Mouse (Mus musculus) left cerebral cortex, postnatal 10 days (tissue): ENCODE measurements around the gene F10. TPM values are rescaled to one million over a fixed set of nuclear protein-coding genes. Genes with fewer than 3 reads are reported as not detected.
"Not testable (repeated sequence)": the region's sequence is repeated elsewhere in the genome, so short reads cannot be mapped to it uniquely, and the experiment has no call there.

Experiments used
- DNase-seq, 2 experiments: peaks; one replicate each; pipeline ENCODE4 v3.0.0; 2021 to 2022; ENCODE audit warnings: low spot score in 2 of 2, mixed read lengths in 1 of 2; ENCODE audit errors: extremely low spot score in 1 of 2
- intact Hi-C: fragments of 180-260 bp; cut with DNase I; formaldehyde crosslinking; loops from one replicate; pipeline ENCODE4 v1.15.1; 2025
- total RNA-seq, 2 experiments: library from RNA; stranded (reverse); gene quantifications; 2 replicates each; pipeline ENCODE4 v1.2.3; 2021

Gene F10
- total RNA-seq, 2 experiments from 2014 or later = 0.24 TPM; not detected in 1

DNA sequence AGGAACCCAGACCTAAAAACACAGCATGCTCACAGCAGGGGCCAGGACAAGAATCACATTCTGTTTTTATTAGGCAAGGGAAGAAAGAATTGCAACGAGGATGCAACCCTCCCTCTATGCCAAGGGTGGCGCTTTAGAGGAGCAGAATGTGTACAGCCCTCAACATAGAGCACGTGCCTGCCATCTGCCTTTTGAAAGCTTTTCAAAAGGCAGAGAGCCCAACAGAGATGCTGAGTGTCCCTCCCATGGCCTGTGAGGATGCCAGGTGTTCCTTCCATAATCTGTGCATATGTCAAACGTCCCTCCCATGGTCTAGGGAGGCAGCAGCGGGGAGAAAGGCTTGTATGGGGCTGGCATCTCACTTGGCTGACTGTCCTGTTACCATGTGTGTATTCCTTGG is 10.5 kb downstream of the F10 start:
- DNase-seq = no peak
- intact Hi-C loops = no loop called here

DNA sequence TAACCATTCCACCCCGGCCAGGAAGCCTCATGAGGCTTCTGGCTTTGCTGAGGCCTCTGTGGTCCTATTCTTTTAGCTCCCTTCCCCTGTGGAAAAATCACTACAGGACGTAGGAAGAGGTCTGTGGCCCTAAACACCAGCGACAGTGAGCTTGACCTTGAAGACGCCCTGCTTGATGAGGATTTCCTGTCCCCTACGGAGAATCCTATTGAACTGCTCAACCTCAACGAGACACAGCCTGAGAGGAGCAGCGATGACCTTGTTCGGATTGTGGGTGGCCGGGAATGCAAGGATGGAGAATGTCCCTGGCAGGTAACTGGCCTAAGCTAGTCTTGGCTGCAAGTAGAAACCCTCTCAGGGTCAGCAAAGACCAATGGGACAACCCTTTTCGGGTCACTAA is 13.4 kb downstream of the F10 start:
- intact Hi-C loops = no loop called here
- no peak for DNase-seq

DNA sequence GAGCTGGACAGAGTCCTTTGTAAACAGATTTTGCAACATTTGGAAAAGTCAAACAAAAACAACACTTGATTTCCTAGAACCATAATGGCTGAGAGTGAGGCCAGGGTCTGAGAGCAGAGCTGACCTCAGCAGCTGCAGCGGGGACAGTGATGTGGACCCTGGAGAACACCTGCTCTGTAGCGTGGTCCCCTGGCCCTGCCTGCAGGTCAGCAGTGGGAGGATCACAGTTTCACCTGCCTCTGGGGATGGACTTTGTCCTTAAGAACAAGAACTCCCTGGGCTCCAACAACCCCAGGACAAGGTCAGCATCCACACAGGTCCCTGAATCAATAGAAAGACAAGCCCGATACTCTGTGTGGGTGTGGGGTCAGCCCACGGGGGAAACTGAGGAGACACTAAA is 20.2 kb downstream of the F10 start:
- DNase-seq = no peak
- intact Hi-C loops = no loop called here

DNA sequence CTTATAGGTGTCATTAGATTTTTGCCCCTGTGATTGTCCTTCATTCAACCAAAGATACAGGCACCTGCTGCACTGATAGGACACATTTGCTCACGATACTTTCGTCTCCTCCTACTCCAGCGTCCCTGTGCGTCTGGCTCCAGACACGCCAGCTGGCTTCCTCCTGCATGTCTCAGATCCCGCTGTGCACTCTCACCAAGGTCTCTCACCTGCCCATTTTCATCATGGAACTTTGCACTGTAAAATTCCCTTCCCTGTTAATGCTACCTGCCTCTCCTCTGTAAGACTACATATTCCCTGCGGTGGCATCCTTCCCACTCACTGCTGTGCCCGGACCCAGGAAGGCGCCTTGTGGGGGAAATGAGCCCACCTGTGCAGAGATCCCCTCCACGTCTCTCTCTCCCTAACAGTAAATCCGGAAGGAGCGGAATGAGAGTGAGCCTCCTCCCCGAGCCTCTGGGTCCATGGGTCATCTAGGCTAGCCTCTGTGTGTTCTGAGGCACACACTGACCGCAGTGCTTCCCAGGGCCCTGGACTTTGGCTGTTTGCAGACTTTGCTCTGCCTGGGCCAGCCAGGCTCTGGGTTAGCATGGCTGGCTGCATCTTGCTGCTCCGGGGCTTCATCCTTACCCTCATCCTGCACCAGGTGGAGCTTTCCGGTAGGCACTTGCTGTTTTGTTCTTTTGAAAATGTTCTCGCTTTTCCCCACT is 23.5 kb downstream of the F10 start, which contains the start of gene Proz:
TSS of gene Proz (plus strand) at position 474 of the 710 bp plus-strand sequence.
- intact Hi-C loops = no loop called here
- no peak for DNase-seq

DNA sequence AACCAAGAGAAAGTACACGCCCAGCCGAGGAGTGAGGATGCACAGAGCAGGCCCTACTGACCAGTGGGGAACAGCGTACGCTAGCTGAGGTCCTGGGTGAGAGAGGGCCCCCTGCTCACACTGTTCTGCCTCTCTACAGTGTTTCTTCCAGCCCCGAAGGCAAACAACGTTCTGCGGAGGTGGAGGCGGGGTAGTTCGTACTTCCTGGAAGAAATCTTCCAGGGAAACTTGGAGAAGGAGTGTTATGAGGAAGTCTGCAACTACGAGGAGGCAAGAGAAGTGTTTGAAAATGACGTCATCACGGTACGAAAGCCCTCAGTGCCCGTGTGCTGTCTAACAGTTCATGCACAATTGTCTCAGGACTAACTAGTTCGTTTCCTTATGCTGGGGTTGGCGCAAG is 26.0 kb downstream of the F10 start:
- DNase-seq = no peak
- intact Hi-C loops = no loop called here

DNA sequence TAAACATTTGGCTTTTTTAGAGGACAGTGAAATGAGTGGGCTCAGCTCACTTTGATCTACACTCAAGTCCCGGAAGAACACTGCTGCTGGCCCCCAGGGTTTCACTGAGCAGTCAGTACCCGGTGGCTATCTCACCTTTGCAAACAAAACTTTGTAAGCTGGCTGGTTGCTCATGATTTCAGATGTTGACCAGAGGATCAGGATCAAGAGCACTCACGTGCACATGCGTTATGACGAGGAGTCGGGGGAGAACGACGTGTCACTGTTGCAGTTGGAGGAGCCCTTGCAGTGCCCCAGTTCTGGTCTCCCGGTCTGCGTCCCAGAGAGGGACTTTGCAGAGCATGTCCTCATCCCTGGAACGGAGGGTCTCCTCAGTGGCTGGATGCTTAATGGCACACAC is 36.1 kb downstream of the F10 start:
- DNase-seq = no peak
- intact Hi-C loops = loop anchor here (5.0 kb wide), 1 partner anchor 56 kb away; no protein-coding TSS in a partner anchor

DNA sequence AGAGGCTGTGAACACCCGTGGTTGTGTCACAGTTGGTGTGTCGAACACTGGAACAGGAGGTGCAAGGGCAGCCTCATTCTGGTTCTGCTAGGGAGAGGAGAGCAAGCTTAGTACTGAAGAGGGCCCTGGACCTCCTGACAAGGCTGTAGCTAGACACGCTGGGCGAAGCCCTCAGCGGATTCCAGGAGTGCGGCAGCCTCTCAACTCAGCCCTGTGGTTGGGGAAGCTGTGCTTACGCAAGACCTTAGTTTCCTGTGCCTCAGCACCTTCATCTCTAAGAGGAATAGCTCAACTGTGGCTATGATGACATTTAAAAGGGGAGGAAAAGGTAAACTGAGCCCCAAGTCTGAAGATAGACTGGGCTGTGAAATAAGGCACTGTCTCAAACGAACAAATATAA is 37.9 kb downstream of the F10 start:
- no peak for DNase-seq
- intact Hi-C loops = no loop called here

DNA sequence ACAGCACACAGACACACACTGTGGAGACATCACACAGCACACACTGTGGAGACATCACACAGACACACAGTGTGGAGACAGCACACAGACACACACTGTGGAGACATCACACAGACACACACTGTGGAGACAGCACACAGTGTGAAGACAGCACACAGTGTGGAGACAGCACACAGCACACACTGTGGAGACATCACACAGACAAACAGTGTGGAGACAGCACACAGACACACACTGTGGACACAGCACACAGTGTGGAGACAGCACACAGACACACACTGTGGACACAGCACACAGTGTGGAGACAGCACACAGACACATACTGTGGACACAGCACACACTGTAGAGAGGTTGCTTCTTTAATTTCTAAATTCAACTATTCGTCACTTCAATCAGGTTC is 38.5 kb downstream of the F10 start:
- DNase-seq, intact Hi-C loops: not testable (repeated sequence)

DNA sequence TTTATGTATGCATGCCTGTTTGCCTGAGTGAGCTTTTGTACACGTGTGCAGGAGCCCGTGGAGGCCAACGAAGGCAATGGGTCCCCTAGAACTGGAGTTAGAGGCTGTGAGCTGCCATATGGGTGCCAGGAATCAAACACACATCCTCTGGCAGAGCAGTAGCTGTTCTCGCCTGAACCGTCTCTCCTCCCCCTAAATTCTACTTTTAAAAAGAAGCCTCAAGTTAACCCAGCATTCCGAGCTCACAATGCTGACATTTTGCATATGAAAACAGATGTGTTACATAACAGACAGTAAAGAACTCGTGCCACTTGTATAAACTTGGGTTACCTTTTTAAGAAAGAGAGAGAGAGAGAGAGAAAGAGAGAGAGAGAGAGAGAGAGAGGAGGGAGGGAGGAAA is 40.4 kb downstream of the F10 start:
- no peak for DNase-seq
- intact Hi-C loops = no loop called here

DNA sequence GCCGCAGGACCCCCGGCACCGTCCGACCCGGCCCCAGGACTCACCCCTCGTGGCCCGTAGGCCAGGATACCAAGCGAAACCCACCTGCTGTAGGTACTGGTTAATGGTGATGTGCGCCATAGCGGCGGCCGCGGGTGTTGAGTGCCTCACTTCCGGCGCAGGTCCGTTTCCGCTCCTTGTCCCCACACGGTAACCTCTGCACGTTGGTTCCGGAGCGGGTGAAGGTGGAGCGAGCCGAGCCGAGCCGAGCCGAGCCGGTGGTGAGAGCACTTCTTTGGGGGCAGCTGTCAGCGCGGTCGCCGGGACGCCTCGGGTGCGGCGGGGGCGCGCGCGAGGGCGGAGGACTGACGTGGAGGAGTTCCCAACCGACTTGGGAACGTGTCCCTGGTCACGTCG is 67.6 kb downstream of the F10 start:
- intact Hi-C loops = no loop called here
- peak; percentile 92 to 95 for DNase-seq

DNA sequence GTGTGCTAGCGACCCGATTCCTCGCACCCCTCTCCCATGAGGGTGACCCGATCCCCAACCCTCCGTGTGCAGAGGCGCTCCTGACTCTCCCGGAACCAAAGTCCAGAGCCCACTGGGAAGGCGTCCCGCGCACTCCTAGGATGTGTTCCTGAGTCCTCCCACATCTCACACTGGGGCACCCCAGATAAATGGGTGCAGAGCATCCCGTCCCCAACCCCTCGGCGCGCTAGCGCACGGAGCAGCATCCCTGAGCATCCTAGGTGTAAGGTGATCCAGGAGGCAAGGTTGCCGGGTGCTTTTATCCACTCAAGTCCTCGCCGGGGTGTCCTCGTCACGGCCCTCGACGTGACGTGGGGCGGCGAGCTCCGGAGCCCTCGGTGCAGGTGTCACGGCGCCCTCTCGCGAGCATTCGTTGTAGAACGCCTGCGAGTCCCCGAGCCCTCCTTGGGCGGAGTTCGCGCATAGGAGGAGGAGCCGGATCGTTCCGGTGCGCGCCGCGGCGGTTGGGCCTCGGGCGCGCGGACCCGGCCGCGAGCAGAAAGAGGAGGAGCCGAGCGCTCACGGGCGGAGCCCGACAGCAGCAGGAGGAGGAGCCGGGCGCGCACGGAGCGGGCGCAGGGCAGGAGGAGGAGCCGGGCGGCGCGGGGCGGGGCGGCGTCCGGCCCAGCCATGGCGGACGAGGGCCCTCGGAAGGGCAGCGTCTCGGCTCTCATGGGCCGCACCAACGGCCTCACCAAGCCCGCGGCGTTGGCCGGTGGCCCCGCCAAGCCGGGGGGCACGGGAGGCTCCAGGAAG is 68.2 kb downstream of the F10 start, which contains the start of the genes Pcid2 and Cul4a:
TSS of gene Pcid2 (minus strand) at position 373 of the 795 bp plus-strand sequence.
TSS of gene Cul4a (plus strand) at position 535 of the 795 bp plus-strand sequence.
- intact Hi-C loops = no loop called here
- peak; percentile 94 to 98 for DNase-seq

DNA sequence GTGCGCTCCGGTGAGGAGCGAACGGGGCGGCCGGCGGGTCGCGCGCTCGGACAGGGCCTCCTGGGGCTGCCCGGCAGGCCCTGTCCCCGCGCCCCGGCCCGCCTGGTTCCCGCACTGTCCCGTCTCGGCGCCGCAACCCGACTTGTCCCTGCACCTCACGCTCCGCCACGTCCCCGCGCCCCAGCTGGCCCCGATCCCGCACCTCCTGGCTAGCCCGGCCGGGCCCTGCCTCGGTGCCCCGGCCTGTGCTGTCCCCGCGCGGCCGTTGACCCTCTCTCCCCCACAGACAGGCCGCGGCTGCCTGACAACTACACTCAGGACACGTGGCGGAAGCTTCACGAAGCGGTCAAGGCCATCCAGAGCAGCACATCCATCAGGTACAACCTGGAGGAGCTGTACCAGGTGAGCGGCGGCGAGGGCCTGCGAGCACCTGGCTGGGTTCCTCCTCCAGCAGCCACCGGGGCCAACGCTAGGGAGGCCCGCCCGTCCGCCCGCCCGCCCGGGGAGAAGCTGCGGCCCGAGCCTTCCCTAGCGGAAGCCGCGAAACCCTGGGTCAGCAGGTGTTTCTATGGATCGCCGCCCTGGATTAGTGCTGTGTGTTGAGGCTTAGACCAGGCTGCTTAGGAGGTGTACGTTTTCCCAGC is 68.9 kb downstream of the F10 start:
- DNase-seq = peak; percentile 9 to 81
- intact Hi-C loops = no loop called here

Other genes with a start within 250 kb of the F10 start
- gene Mcf2l, start 163.5 kb upstream of the F10 start, total RNA-seq = 100 to 1,000 TPM; 280 to 298 TPM
- gene F7, start 11.3 kb upstream of the F10 start, total RNA-seq = not detected
- not detected for gene Proz, start 23.6 kb downstream of the F10 start, total RNA-seq
- gene Pcid2, start 68.2 kb downstream of the F10 start, total RNA-seq = 10 to 100 TPM; 29.3 to 29.4 TPM
- gene Cul4a, start 68.3 kb downstream of the F10 start, total RNA-seq = 10 to 100 TPM; 59.8 to 62.4 TPM
- 100 to 1,000 TPM; 300 to 304 TPM for gene Lamp1, start 121.9 kb downstream of the F10 start, total RNA-seq
- 1 to 10 TPM; 4.9 to 6.4 TPM for gene Grtp1, start 163.3 kb downstream of the F10 start, total RNA-seq
- 1 to 10 TPM; 1.3 to 1.9 TPM for gene Adprhl1, start 216.9 kb downstream of the F10 start, total RNA-seq